Mouse (Mus musculus) hindbrain, embryonic 16.5 days (tissue): ENCODE results near the gene Cdkl2. TPM values are rescaled to one million over a fixed set of nuclear protein-coding genes. Genes with fewer than 3 reads are reported as not detected.

Source experiments
- ATAC-seq: fragments of 200-750 bp; cut with Nextera tagmentation; 2 replicates; pipeline ENCODE4 v1.8.0; 2017; ENCODE audit warnings: moderate TSS enrichment, moderate library complexity
- H3K27ac ChIP-seq: fragments of 300-500 bp; sonication (generic); 2 replicates; pipeline ENCODE4 v1.5.1; 2014; ENCODE audit warnings: low read depth, mild to moderate bottlenecking, control low read depth, low read length, moderate library complexity
- H3K27me3 ChIP-seq: fragments of 300-500 bp; sonication (generic); replicated peaks from 2 replicates; pipeline ENCODE4 v1.6.1; 2014; ENCODE audit warnings: low read length; ENCODE audit not compliant: control insufficient read depth, insufficient read depth
- H3K36me3 ChIP-seq: fragments of 300-500 bp; sonication (generic); 2 replicates; pipeline ENCODE4 v1.6.1; 2014; ENCODE audit warnings: mild to moderate bottlenecking, low read length, moderate library complexity, mixed read lengths; ENCODE audit not compliant: control insufficient read depth, insufficient read depth
- H3K4me1 ChIP-seq: fragments of 300-500 bp; sonication (generic); 2 replicates; pipeline ENCODE4 v1.6.1; 2014; ENCODE audit warnings: low read depth, low read length; ENCODE audit not compliant: control insufficient read depth, insufficient read depth
- H3K4me2 ChIP-seq: fragments of 300-500 bp; sonication (generic); 2 replicates; pipeline ENCODE4 v1.6.1; 2014; ENCODE audit warnings: mild to moderate bottlenecking, low read length, control low read depth, moderate library complexity
- H3K4me3 ChIP-seq: fragments of 300-500 bp; sonication (generic); 2 replicates; pipeline ENCODE4 v1.5.1; 2014; ENCODE audit warnings: mild to moderate bottlenecking, low read length, control low read depth, moderate library complexity
- H3K9ac ChIP-seq: fragments of 300-500 bp; sonication (generic); 2 replicates; pipeline ENCODE4 v1.6.1; 2014; ENCODE audit warnings: low read depth, mild to moderate bottlenecking, control low read depth, low read length, moderate library complexity
- H3K9me3 ChIP-seq: fragments of 300-500 bp; sonication (generic); 2 replicates; pipeline ENCODE4 v1.6.1; 2014; ENCODE audit warnings: mild to moderate bottlenecking, low read length, moderate library complexity; ENCODE audit not compliant: control insufficient read depth
- WGBS: fragments of 180-500 bp; shearing (Covaris S2); extraction: QIAGEN DNeasy Blood & Tissue Kit; methylation state at CpG from one replicate; pipeline ENCODE4 v1.1.7; 2014; 5-methylcytosine and 5-hydroxymethylcytosine counted together
- polyA plus RNA-seq: library from polyadenylated mRNA; unstranded; fragments of >200 nt; fragmentation: Nextera tagmentation; extraction: Ambion mirVana; gene quantifications from 2 replicates; pipeline ENCODE4 v1.2.1, GENCODE M21; 2015

Cdkl2 gene
- polyA plus RNA-seq, 1 experiment from 2014 or later = 24.9 TPM

GRCm38 (mm10) chr5:91985721-91986120 lies 58.0 kb downstream of the Cdkl2 start:
- H3K4me2 ChIP-seq = no peak overlapping the region
- no peak for ATAC-seq
- H3K4me3 ChIP-seq = no peak overlapping the region
- H3K9me3 ChIP-seq = no peaks in the 10 kb centered on the region
- WGBS = 63% methylated on average over 2 of the region's 2 CpGs
- no peaks in the 10 kb centered on the region for H3K4me1 ChIP-seq
- no peaks in the 10 kb centered on the region for H3K27me3 ChIP-seq
- H3K9ac ChIP-seq = no peak overlapping the region
- H3K36me3 ChIP-seq = no peaks in the 10 kb centered on the region
- no peak overlapping the region for H3K27ac ChIP-seq

- H3K27ac ChIP-seq = no peak overlapping the region
- ATAC-seq = no peak
Observed at GRCm38 (mm10) chr5:91983490-91983889, 60.2 kb downstream of the Cdkl2 start.

GRCm38 (mm10) chr5:91981176-91981840 lies 62.4 kb downstream of the Cdkl2 start:
- Histone ChIP-seq H3K36me3 (no peaks in the 10 kb centered on the region), H3K27me3 (no peaks in the 10 kb centered on the region), H3K9ac (no peak overlapping the region), H3K27ac (no peak overlapping the region), H3K9me3 (no peaks in the 10 kb centered on the region), H3K4me3 (no peak overlapping the region), H3K4me2 (no peak overlapping the region), H3K4me1 (no peaks in the 10 kb centered on the region)
- WGBS = 92% methylated on average over 11 of the region's 11 CpGs
- ATAC-seq = no peak

More at GRCm38 (mm10) chr5:91983490-91983889, 60.2 kb downstream of the Cdkl2 start:
- Histone ChIP-seq H3K4me2 (no peak overlapping the region), H3K36me3 (no peaks in the 10 kb centered on the region), H3K4me3 (no peak overlapping the region), H3K9ac (no peak overlapping the region), H3K4me1 (no peaks in the 10 kb centered on the region), H3K27me3 (no peaks in the 10 kb centered on the region), H3K9me3 (no peaks in the 10 kb centered on the region)
- WGBS = 80% methylated on average over 2 of the region's 2 CpGs

GRCm38 (mm10) chr5:91977397-91977770 lies 66.3 kb downstream of the Cdkl2 start:
- Histone ChIP-seq H3K4me2 (no peak overlapping the region), H3K4me1 (no peaks in the 10 kb centered on the region), H3K27me3 (no peaks in the 10 kb centered on the region)

GRCm38 (mm10) chr5:91976566-91977396 lies 66.9 kb downstream of the Cdkl2 start:
- H3K9me3 ChIP-seq = no peaks in the 10 kb centered on the region
- no peaks in the 10 kb centered on the region for H3K4me1 ChIP-seq
- no peak overlapping the region for H3K9ac ChIP-seq
- no peak for ATAC-seq
- no peak overlapping the region for H3K27ac ChIP-seq
- H3K27me3 ChIP-seq = no peaks in the 10 kb centered on the region
- 73% methylated on average over 10 of the region's 10 CpGs for WGBS
- H3K36me3 ChIP-seq = no peaks in the 10 kb centered on the region
- H3K4me3 ChIP-seq = no peak overlapping the region
- H3K4me2 ChIP-seq = no peak overlapping the region

More at GRCm38 (mm10) chr5:91977397-91977770, 66.3 kb downstream of the Cdkl2 start:
- WGBS = 90% methylated on average over 2 of the region's 2 CpGs
- Histone ChIP-seq H3K4me3 (no peak overlapping the region), H3K27ac (no peak overlapping the region), H3K9ac (no peak overlapping the region), H3K9me3 (no peaks in the 10 kb centered on the region), H3K36me3 (no peaks in the 10 kb centered on the region)
- no peak for ATAC-seq

GRCm38 (mm10) chr5:91975758-91976157 lies 67.9 kb downstream of the Cdkl2 start:
- no peak overlapping the region for H3K4me2 ChIP-seq
- WGBS = 91% methylated on average over 9 of the region's 9 CpGs
- H3K9me3 ChIP-seq = no peaks in the 10 kb centered on the region
- ATAC-seq = no peak
- H3K9ac ChIP-seq = no peak overlapping the region
- H3K4me1 ChIP-seq = no peaks in the 10 kb centered on the region
- no peak overlapping the region for H3K4me3 ChIP-seq
- H3K36me3 ChIP-seq = no peaks in the 10 kb centered on the region
- no peaks in the 10 kb centered on the region for H3K27me3 ChIP-seq
- no peak overlapping the region for H3K27ac ChIP-seq

- H3K4me3 ChIP-seq = no peak overlapping the region
- H3K4me2 ChIP-seq = no peak overlapping the region
- no peaks in the 10 kb centered on the region for H3K36me3 ChIP-seq
- no peaks in the 10 kb centered on the region for H3K4me1 ChIP-seq
- no peaks in the 10 kb centered on the region for H3K27me3 ChIP-seq
- no peak overlapping the region for H3K27ac ChIP-seq
- no peak overlapping the region for H3K9ac ChIP-seq
- no peak for ATAC-seq
- WGBS = 93% methylated on average over 7 of the region's 7 CpGs
- H3K9me3 ChIP-seq = no peaks in the 10 kb centered on the region
Observed at GRCm38 (mm10) chr5:91974002-91974401, 69.7 kb downstream of the Cdkl2 start.

- Histone ChIP-seq H3K9ac (no peak overlapping the region), H3K4me2 (no peak overlapping the region), H3K4me1 (no peaks in the 10 kb centered on the region), H3K4me3 (no peak overlapping the region), H3K27me3 (no peaks in the 10 kb centered on the region), H3K9me3 (no peaks in the 10 kb centered on the region), H3K27ac (no peak overlapping the region), H3K36me3 (no peaks in the 10 kb centered on the region)
- no peak for ATAC-seq
- WGBS = 93% methylated on average over 3 of the region's 3 CpGs
Observed at GRCm38 (mm10) chr5:91972046-91972445, 71.6 kb downstream of the Cdkl2 start.

GRCm38 (mm10) chr5:91962639-91963440 lies 80.8 kb downstream of the Cdkl2 start, which contains the start of gene Rchy1:
Rchy1 (minus strand) TSS chr5:91963068.
- Histone ChIP-seq H3K4me2 (peak within 1 kb of the TSS; percentile 75), H3K27ac (peak within 1 kb of the TSS; percentile 99), H3K9ac (peak within 1 kb of the TSS; percentile 84), H3K4me3 (peak within 1 kb of the TSS; percentile 81), H3K9me3 (no peaks in the 10 kb centered on the region), H3K4me1 (peaks cover 22% of the 10 kb centered on the region), H3K27me3 (no peaks in the 10 kb centered on the region), H3K36me3 (no peaks in the 10 kb centered on the region)
- ATAC-seq = peak; percentile 98
- WGBS = under 1% methylated on average over 62 of the region's 65 CpGs
